Mouse (Mus musculus) midbrain, embryonic 13.5 days (tissue): Measurements from ENCODE around the gene Plekhj1. TPM values are rescaled to one million over a fixed set of nuclear protein-coding genes. Genes with fewer than 3 reads are reported as not detected.
A peak's percentile ranks its signal among the peaks of the same experiment; 100 is the strongest.

Experiments
- ATAC-seq: fragments of 200-750 bp; cut with Nextera tagmentation; 2 replicates; pipeline ENCODE4 v1.8.0; 2017; ENCODE audit warnings: mild to moderate bottlenecking, moderate TSS enrichment, moderate library complexity
- H3K27ac ChIP-seq: fragments of 300-500 bp; sonication (generic); 2 replicates; pipeline ENCODE4 v1.5.1; 2015; ENCODE audit warnings: inconsistent platforms, mild to moderate bottlenecking, moderate library complexity
- H3K27me3 ChIP-seq: fragments of 300-500 bp; sonication (generic); 2 replicates; pipeline ENCODE4 v1.6.1; 2015; ENCODE audit warnings: mild to moderate bottlenecking, inconsistent platforms
- H3K36me3 ChIP-seq: fragments of 300-500 bp; sonication (generic); 2 replicates; pipeline ENCODE4 v1.6.1; 2015; ENCODE audit warnings: mild to moderate bottlenecking, inconsistent platforms
- H3K4me1 ChIP-seq: fragments of 300-500 bp; sonication (generic); replicated peaks from 2 replicates; pipeline ENCODE4 v1.6.1; 2015; ENCODE audit warnings: inconsistent platforms
- H3K4me2 ChIP-seq: fragments of 300-500 bp; sonication (generic); replicated peaks from 2 replicates; pipeline ENCODE4 v1.6.1; 2015; ENCODE audit warnings: moderate library complexity, mild to moderate bottlenecking, inconsistent platforms
- H3K4me3 ChIP-seq: fragments of 300-500 bp; sonication (generic); replicated peaks from 2 replicates; pipeline ENCODE4 v1.5.1; 2015; ENCODE audit warnings: mild to moderate bottlenecking, inconsistent platforms
- H3K9ac ChIP-seq: fragments of 300-500 bp; sonication (generic); replicated peaks from 2 replicates; pipeline ENCODE4 v1.6.1; 2015; ENCODE audit warnings: mild to moderate bottlenecking, inconsistent platforms
- H3K9me3 ChIP-seq: fragments of 300-500 bp; sonication (generic); 2 replicates; pipeline ENCODE4 v1.6.1; 2016; ENCODE audit warnings: mild to moderate bottlenecking, inconsistent platforms
- WGBS: fragments of 180-500 bp; shearing (Covaris S2); methylation state at CpG from one replicate; pipeline ENCODE4 v1.1.7; 2015; 5-methylcytosine and 5-hydroxymethylcytosine counted together
- polyA plus RNA-seq: library from polyadenylated mRNA; unstranded; fragments of >200 nt; fragmentation: Nextera tagmentation; extraction: Ambion mirVana; gene quantifications from 2 replicates; pipeline ENCODE4 v1.2.1, GENCODE M21; 2015

The Plekhj1 gene
- polyA plus RNA-seq, 1 experiment from 2014 or later, result 150 TPM

GRCm38 (mm10) chr10:80785963-80786362, 12.5 kb downstream of the Plekhj1 start:
- H3K9ac ChIP-seq, result 0 out of 2 replicates have a peak overlapping the region, but pooled peaks have one; percentile 14
- no peak for ATAC-seq

GRCm38 (mm10) chr10:80784871-80785270, 13.6 kb downstream of the Plekhj1 start:
- Histone ChIP-seq H3K4me3 (no peak overlapping the region), H3K4me1 (no peaks in the 10 kb centered on the region), H3K9ac (no peak overlapping the region), H3K27ac (no peak overlapping the region), H3K36me3 (peaks cover 99% of the 10 kb centered on the region), H3K4me2 (no peak overlapping the region), H3K27me3 (no peaks in the 10 kb centered on the region), H3K9me3 (no peaks in the 10 kb centered on the region)
- WGBS, result 73% methylated on average over 12 of the region's 12 CpGs
- no peak for ATAC-seq

More at GRCm38 (mm10) chr10:80785963-80786362, 12.5 kb downstream of the Plekhj1 start:
- Histone ChIP-seq H3K4me3 (no peak overlapping the region), H3K9me3 (no peaks in the 10 kb centered on the region), H3K4me1 (no peaks in the 10 kb centered on the region), H3K27me3 (no peaks in the 10 kb centered on the region), H3K4me2 (no peak overlapping the region), H3K27ac (no peak overlapping the region), H3K36me3 (peaks cover 99% of the 10 kb centered on the region)
- WGBS, result 94% methylated on average over 11 of the region's 11 CpGs

GRCm38 (mm10) chr10:80784302-80784701, 14.1 kb downstream of the Plekhj1 start:
- H3K9ac ChIP-seq, result no peak overlapping the region
- H3K4me3 ChIP-seq, result no peak overlapping the region
- H3K4me2 ChIP-seq, result no peak overlapping the region
- peaks cover 98% of the 10 kb centered on the region for H3K36me3 ChIP-seq
- no peak for ATAC-seq
- WGBS, result 100% methylated on average over 2 of the region's 2 CpGs
- H3K27ac ChIP-seq, result no peak overlapping the region
- H3K27me3 ChIP-seq, result no peaks in the 10 kb centered on the region
- H3K4me1 ChIP-seq, result no peaks in the 10 kb centered on the region
- no peaks in the 10 kb centered on the region for H3K9me3 ChIP-seq

- no peak for ATAC-seq
- Histone ChIP-seq H3K27me3 (no peaks in the 10 kb centered on the region), H3K4me1 (no peaks in the 10 kb centered on the region), H3K9me3 (no peaks in the 10 kb centered on the region), H3K36me3 (peaks cover 98% of the 10 kb centered on the region), H3K9ac (no peak overlapping the region), H3K27ac (no peak overlapping the region), H3K4me3 (no peak overlapping the region), H3K4me2 (no peak overlapping the region)
These were observed 18.9 kb downstream of the Plekhj1 start for GRCm38 (mm10) chr10:80779565-80779964.

GRCm38 (mm10) chr10:80777123-80777522, 21.3 kb downstream of the Plekhj1 start:
- no peak for ATAC-seq
- Histone ChIP-seq H3K4me1 (no peaks in the 10 kb centered on the region), H3K9ac (no peak overlapping the region), H3K4me3 (no peak overlapping the region), H3K27ac (no peak overlapping the region), H3K4me2 (no peak overlapping the region), H3K27me3 (no peaks in the 10 kb centered on the region), H3K36me3 (peaks cover 98% of the 10 kb centered on the region), H3K9me3 (no peaks in the 10 kb centered on the region)
- WGBS, result 92% methylated on average over 5 of the region's 5 CpGs

- Histone ChIP-seq H3K9me3 (no peaks in the 10 kb centered on the region), H3K4me1 (no peaks in the 10 kb centered on the region), H3K36me3 (peaks cover 98% of the 10 kb centered on the region), H3K9ac (no peak overlapping the region), H3K4me2 (no peak overlapping the region), H3K27me3 (no peaks in the 10 kb centered on the region), H3K4me3 (no peak overlapping the region), H3K27ac (no peak overlapping the region)
- 85% methylated on average over 6 of the region's 6 CpGs for WGBS
- ATAC-seq, result no peak
These were observed 22.0 kb downstream of the Plekhj1 start for GRCm38 (mm10) chr10:80776358-80776869.

- Histone ChIP-seq H3K4me2 (no peak overlapping the region), H3K36me3 (peaks cover 98% of the 10 kb centered on the region), H3K9ac (no peak overlapping the region), H3K27me3 (no peaks in the 10 kb centered on the region), H3K4me1 (no peaks in the 10 kb centered on the region), H3K4me3 (no peak overlapping the region), H3K9me3 (no peaks in the 10 kb centered on the region), H3K27ac (no peak overlapping the region)
- no peak for ATAC-seq
- 95% methylated on average over 4 of the region's 4 CpGs for WGBS
These were observed 22.7 kb downstream of the Plekhj1 start for GRCm38 (mm10) chr10:80775731-80776130.

- no peak overlapping the region for H3K4me3 ChIP-seq
- H3K36me3 ChIP-seq, result peaks cover 98% of the 10 kb centered on the region
- H3K4me1 ChIP-seq, result no peaks in the 10 kb centered on the region
- ATAC-seq, result no peak
- no peak overlapping the region for H3K9ac ChIP-seq
- WGBS, result 91% methylated on average over 4 of the region's 4 CpGs
- H3K4me2 ChIP-seq, result no peak overlapping the region
- H3K9me3 ChIP-seq, result no peaks in the 10 kb centered on the region
- no peak overlapping the region for H3K27ac ChIP-seq
- H3K27me3 ChIP-seq, result no peaks in the 10 kb centered on the region
These were observed 23.4 kb downstream of the Plekhj1 start for GRCm38 (mm10) chr10:80774981-80775380.

GRCm38 (mm10) chr10:80774549-80774948, 23.9 kb downstream of the Plekhj1 start:
- H3K9ac ChIP-seq, result no peak overlapping the region
- H3K4me3 ChIP-seq, result no peak overlapping the region
- H3K27me3 ChIP-seq, result no peaks in the 10 kb centered on the region
- no peak overlapping the region for H3K4me2 ChIP-seq
- H3K4me1 ChIP-seq, result no peaks in the 10 kb centered on the region
- peaks cover 100% of the 10 kb centered on the region for H3K36me3 ChIP-seq
- 78% methylated on average over 2 of the region's 2 CpGs for WGBS
- peak; percentile 63; the same call in 1 of the 2 replicates for ATAC-seq
- no peaks in the 10 kb centered on the region for H3K9me3 ChIP-seq
- no peak overlapping the region for H3K27ac ChIP-seq

GRCm38 (mm10) chr10:80773816-80774215, 24.6 kb downstream of the Plekhj1 start:
- Histone ChIP-seq H3K4me3 (no peak overlapping the region), H3K36me3 (peaks cover 98% of the 10 kb centered on the region), H3K27me3 (no peaks in the 10 kb centered on the region), H3K27ac (no peak overlapping the region), H3K9ac (no peak overlapping the region), H3K4me2 (no peak overlapping the region), H3K4me1 (no peaks in the 10 kb centered on the region), H3K9me3 (no peaks in the 10 kb centered on the region)
- ATAC-seq, result no peak
- 92% methylated on average over 5 of the region's 5 CpGs for WGBS

- peaks cover 78% of the 10 kb centered on the region for H3K36me3 ChIP-seq
- H3K4me1 ChIP-seq, result no peaks in the 10 kb centered on the region
- H3K9me3 ChIP-seq, result no peaks in the 10 kb centered on the region
- H3K9ac ChIP-seq, result no peak overlapping the region; the same call in 1 of the 2 replicates
- H3K27ac ChIP-seq, result no peak overlapping the region
- H3K4me3 ChIP-seq, result no peak overlapping the region
- H3K4me2 ChIP-seq, result no peak overlapping the region
- no peak for ATAC-seq
- no peaks in the 10 kb centered on the region for H3K27me3 ChIP-seq
- WGBS, result 96% methylated on average over 6 of the region's 6 CpGs
These were observed 30.1 kb downstream of the Plekhj1 start for GRCm38 (mm10) chr10:80768365-80768764.

- 89% methylated on average over 10 of the region's 10 CpGs for WGBS
- Histone ChIP-seq H3K4me1 (peaks cover 5% of the 10 kb centered on the region), H3K4me2 (no peak overlapping the region), H3K9me3 (no peaks in the 10 kb centered on the region), H3K4me3 (no peak overlapping the region), H3K9ac (no peak overlapping the region), H3K27me3 (no peaks in the 10 kb centered on the region), H3K36me3 (peaks cover 57% of the 10 kb centered on the region), H3K27ac (no peak overlapping the region)
- ATAC-seq, result no peak
These were observed 32.1 kb downstream of the Plekhj1 start for GRCm38 (mm10) chr10:80766161-80766815.

GRCm38 (mm10) chr10:80765746-80766145, 32.7 kb downstream of the Plekhj1 start:
- Histone ChIP-seq H3K4me3 (no peak overlapping the region), H3K27me3 (no peaks in the 10 kb centered on the region), H3K9ac (no peak overlapping the region), H3K36me3 (peaks cover 52% of the 10 kb centered on the region), H3K4me1 (peaks cover 10% of the 10 kb centered on the region), H3K9me3 (no peaks in the 10 kb centered on the region), H3K27ac (no peak overlapping the region), H3K4me2 (no peak overlapping the region)
- no peak for ATAC-seq
- 86% methylated on average over 2 of the region's 2 CpGs for WGBS
